Mouse (Mus musculus) cerebellum, adult 11 months (tissue): ENCODE data around the gene Orm3.

Experiments
- DNase-seq: peaks from one replicate; pipeline ENCODE4 v3.0.0; 2022

The Orm3 gene

DNA sequence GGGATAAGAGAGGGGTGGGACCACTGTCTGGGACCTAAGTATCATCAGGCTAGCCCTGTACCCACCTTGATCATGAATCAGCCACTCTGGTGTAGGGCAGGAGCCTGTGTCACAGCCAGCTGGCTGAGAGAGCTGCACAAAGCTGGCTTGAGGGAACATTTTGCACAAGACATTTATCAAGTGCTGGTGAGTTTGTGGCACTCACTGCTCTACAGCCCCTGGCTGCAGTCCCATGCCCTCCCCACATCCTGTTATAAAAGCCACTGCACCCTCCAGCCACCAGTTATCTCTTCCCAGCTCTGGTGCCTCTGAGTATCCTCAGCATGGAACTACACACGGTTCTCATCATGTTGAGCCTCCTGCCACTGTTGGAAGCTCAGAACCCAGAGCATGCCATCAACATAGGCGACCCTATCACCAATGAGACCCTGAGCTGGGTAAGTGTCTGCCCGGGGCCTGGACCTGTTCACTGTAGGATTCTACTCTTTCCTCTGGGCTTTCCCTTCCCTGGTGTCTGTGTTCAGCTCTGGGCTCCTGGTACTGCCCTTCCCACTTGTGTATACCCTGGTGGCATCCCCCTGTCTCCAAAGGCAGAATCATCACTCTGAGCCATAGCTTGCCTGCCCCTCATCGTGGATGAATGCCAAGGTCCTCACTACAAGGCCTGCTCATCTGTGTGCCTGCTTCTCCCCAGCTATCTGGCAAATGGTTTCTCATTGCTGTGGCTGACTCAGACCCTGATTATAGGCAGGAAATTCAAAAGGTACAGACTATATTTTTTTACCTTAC, at the start of gene Orm3:
Gene Orm3 (plus strand): TSS at position 286 of the 789 bp plus-strand sequence.
- DNase-seq, result no peak

DNA sequence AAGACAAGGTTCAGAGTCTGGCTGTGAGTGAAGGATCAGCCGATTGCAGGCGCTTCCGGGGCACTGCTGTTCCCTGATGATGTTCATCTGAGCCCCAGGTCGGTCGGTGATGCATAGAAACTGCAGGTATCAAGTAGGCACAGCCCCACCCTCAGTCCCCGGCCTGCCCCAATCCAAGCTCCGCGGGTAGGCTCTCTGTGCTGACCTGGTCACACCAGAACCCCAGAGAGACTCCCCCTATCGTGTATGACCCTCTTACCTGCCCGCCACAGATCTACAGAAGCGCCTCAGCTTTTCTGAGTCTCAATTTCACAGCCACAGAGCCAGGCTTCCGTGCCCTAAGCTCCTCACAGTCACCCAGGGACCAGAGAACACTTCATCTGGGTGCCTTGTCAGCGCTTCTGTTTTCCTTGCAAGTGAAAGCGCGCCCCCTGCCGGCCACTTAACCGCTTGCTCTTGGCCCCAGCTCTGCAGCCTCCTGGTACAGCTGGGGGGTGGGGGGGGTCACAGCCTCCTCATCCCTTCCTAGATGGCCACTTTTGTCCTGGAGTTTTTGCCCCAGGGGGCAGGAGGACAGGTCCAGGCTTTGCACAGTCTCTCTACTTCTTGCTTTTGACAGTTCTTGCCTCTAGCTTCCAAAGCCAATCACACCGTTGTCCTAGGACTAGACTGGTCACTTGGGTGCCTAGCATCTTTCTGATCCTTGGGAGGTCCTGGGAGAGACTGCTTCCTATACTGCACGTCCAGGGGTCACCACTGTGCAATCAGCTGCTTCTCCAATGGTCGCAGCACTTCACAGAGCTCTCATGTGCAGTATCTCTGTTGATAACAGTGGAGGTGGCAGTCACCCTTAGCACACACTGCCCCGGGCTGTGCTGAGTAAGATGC, 48.5 kb upstream of the Orm3 start:
- DNase-seq, result peak; percentile 90

DNA sequence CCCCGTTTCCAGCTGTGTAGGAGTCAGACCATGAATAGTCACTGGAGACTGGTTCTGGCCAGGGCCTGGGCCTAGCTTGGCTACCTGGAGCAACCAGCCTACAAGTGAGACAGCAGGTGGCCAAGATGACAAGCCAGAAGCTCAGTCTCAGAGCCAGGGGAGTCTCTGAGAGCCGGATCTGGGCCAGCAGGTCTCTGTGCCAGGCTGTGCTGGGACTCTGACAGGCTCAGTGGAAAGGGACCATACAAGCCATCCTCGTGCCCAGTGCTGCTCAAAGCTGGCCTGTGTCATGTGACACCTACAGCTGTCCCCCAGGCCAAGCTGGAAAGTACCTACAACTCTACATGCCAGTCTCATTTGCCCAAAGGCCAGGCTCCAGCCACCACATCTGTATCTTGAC, 47.6 kb upstream of the Orm3 start:
- peak; percentile 55 for DNase-seq

DNA sequence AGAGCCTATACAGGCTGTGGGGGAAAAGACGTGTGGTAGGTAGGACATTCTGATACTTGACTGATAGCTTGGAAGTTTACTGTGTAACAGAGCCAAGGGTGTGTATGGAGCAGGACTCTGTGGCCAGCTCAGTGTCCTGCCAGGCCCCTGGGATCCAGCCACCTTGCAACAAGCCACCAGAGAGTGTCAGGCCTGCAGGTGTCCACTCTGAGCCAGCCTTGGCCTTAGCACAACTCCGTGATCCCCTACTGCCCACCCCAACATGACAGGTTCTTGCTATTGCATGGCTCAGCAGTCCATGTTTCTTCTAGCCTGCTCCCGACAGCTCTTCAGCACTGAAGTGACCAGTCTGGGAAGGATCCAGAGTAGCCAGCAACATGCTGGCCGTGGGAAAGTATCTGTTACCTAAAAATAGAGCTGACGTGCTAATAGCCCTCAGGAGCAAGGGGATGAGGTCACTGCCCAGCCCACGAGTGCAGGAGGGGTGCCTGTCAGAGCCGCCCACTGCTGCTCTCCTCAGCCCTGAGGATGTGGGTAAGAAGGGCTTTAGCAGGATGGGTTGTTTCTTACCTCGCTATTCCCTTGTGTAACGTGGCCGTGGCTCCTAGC, 45.6 kb upstream of the Orm3 start:
- DNase-seq, result no peak

DNA sequence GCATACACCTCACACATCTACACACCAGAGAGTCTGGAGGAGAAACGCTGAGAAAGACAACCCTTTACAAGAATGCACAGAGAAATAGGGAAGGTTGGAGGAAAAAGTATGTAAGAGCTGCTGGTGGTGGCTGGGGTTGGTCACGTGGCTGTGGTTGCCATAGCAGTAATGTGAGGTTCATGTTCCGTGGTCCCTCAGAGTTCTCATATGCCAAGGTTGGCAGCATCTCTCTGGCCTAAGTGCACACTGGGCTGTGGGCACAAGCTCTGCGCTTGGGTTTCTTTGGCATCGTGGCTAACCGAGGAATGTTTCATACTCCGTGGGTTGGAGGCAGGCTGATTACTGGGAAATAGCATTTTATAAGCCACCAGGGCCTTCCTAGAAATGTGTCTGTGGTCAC, 44.5 kb upstream of the Orm3 start:
- DNase-seq, result no peak

DNA sequence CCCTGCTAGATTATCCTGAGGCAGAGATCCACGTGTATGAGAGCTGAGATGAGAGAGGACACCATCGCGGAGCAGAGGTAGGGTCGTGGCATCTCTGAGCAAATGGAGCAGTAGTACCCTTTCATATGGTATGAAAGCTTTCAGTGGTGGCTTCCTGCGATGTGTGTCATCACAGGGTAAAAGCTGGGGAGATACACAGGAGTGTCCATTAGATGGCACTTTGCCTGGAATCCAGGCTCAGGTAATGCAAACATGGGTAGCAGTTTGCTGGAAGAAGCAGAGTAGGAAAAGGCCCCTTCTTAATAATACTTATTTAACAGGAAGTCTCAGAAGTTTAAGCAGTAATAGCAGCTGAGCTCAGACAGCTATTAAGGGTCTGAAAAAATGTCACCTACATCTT, 41.9 kb upstream of the Orm3 start:
- DNase-seq, result no peak

DNA sequence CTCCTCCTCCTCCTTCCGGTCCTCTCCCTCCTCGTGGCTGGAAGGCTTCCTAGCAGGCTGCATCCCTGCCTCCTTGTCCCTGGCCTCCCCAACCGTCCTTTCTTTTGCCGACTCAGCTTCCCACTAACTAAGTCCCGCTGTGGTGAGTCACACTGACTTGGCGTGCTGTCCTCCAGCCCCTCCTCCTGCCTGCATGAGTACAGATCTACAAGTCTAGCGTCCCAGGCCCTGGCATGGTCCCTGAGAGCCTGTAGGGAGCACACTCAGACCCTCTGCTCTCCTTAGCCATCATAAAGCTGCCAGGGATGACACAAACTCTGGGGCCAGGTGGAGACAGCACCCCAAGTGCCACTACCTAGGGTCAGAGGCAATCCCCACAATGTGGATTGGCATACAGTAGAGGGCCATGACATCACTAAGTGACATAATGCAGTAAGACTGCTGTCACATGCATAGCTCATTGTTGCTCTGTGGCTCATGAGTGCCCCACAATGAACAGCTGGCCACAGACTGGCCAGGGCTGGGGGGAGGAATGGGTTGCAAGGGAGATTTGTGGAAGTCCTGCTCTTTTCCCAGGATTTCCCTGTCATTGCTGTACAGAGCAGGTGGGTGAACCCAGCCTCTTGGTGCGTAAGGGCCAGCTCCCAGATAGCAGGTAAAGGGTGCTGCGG, 39.8 kb upstream of the Orm3 start:
- no peak for DNase-seq

DNA sequence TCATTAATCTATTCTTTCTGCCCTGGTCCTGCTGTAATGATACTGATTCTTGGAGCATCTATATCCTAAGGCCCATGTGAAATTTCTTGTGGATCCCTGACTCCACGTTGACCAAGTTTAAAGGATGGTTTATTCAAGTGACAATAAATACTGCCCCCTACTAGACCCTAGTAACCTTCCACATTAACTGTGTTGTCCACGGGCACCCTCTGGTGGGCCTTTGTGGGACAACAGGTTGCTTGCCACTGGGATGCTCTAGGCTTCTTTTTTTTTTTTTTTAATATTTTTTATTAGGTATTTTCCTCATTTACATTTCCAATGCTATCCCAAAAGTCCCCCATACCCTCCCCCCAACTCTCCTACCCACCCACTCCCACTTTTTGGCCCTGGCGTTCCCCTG, 36.4 kb upstream of the Orm3 start:
- DNase-seq, result peak; percentile 46

DNA sequence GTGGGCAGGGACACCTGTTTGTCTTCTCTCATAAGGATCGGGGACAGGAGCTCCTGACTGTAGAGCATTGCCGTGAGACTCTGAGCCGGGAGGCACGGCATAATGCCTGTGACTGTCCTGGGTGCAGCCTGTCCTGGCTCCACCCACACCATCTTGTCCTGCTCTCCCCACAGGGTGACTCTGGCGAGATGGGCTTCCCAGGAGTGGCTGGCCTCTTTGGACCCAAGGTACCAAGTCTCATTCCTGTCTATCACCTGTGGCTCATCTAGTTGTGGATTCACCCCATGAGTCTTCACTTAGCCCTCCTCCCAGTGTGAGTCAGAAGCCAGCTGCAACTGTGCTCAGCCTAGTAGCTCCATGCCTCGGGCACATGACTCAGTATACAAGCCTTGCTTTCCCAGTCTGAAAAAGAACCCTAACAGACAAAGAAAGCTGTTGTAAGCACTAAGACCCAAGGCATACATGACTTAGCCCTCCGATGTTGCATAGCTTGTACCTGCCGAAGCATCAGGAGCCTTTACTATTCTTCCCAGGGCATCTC, 32.6 kb upstream of the Orm3 start:
- DNase-seq, result no peak

DNA sequence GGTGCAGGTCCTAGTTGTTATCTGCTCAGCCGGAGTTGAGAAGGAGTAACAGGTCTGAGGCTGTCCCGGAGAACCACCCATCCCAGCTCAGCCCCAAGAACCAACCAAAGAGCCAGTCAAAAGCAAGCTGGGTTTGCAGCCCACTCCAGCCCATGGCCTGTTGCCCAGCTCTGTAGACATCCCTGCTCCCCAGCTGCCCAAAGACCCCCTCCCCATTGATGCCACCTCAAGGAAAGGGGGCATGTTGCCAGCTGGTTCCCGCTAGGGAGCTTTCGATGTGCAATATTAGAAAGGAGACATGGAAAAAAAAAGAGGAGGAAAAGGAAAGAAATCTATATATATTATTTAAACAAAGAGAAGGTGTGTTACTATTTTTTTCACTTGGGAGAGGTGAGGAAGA, 22.6 kb upstream of the Orm3 start:
- no peak for DNase-seq

DNA sequence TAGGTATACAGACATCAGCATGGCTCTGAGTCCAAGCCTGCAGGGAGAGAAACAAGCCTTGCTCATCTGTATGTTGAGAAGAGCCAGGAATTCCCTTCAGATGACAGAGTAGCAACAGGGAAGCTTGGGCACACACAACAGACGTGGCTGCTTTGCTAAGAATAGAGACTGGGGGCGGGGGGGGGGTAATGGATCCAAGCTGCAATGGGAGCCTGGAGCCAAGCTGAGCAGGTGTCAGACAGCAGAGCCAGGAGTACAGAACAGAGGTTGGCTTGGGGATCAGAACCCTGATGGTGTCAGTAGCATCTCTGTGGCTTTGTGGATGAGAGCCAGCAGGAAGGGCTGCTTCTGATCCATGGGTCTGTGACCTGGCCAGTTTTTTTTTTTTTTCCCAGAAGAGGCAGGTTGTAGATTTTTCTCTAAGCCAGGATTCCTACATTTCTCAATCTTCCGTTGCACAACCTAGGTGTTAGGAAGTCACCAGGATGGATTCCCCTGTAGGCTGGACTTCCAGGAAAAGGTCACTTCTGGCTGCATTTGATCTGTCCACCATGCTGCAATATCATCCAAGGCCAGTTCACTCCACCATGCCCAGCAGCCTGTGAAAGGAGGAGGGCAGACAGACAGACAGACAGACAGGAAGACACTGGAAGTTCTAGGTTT, 17.4 kb upstream of the Orm3 start:
- no peak for DNase-seq

DNA sequence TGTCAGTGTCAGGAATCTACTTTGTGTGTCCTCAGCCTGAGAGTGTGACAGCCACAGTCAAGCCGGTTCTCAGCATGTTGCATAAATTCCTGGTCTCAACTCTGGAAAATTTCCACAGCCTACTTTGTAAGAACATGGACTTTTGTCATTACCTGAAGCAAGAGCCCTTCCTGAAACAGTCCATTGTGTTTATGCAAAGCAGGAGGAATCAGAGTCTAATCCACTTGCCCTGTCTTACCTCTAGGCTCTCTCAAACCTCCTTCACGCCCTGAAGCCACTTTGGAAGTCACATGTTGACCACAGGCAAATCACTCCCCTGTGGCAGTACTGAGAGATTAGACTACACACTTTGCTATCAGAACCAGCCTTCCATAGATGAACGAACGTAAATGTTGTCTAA, 13.5 kb upstream of the Orm3 start:
- DNase-seq, result no peak

DNA sequence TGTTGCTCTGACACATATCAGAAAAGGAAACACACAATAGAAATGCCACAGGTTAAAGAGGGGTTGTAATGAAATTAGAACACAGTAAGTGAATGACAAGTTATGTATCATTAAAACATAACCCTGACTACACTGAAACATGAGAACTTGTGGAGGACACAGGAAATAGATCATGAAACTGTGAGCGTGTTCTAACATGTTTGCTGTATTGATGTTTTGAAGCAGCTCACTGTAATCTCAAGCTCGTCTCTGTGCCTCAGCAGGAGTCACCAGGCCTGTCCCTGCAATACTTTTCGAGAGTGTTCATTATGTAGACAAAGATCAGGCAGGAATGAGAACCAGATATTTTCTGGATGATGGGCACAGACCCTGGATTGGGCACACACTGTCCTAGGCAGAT, 12.4 kb upstream of the Orm3 start:
- DNase-seq, result no peak

DNA sequence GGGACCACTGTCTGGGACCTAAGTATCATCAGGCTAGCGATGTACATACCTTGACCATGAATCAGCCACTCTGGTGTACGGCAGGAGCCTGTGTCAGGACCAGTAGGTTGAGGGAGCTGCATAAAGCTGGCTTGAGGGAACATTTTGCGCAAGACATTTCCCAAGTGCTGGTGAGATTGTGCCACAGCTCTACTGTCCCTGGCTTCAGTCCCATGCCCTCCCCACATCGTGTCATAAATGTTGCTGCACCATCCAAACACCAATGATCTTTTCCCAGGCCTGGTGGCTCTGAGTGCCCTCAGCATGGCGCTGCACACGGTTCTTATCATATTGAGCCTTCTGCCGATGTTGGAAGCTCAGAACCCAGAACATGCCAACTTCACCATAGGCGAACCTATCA, 11.7 kb upstream of the Orm3 start, which contains the start of gene Orm1:
Gene Orm1 (plus strand): TSS at position 266 of the 400 bp plus-strand sequence.
- no peak for DNase-seq

DNA sequence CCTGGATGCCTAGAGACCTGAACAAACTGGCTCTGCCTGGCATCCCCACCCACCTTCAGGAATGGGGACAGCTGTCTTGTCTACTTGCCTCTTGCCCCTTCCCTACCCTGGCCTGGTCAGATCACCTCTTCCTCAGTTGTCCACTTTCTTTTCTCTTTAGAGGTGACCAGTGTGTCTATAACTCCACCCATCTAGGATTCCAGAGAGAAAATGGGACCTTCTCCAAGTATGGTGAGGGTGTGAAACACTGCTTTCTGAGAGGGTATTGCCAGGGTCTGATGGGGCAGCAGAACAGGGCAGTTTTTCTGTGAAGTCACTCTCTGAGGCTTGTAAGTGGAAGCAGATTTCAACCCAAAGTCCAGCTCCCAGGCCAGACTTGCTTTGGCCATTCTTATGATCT, 10.7 kb upstream of the Orm3 start:
- no peak for DNase-seq

DNA sequence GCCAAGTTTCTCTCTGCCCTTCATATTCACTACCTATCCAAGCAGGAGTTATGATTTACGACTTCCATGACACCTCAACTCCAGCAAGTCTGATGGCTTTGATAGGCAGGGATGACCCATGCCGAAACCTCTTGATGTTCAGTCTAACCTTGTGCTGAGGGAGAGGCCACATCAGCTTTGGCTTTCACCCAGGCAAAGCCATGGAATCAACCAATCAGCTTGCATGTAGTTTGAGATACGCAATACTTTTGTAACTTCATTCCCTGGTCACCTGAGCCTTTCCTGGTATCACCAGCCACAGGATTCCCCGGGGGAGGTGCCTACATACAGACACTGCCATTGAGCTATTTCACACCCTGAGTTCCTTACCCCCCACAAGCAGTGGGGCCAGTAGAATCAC, 9.3 kb upstream of the Orm3 start:
- no peak for DNase-seq

DNA sequence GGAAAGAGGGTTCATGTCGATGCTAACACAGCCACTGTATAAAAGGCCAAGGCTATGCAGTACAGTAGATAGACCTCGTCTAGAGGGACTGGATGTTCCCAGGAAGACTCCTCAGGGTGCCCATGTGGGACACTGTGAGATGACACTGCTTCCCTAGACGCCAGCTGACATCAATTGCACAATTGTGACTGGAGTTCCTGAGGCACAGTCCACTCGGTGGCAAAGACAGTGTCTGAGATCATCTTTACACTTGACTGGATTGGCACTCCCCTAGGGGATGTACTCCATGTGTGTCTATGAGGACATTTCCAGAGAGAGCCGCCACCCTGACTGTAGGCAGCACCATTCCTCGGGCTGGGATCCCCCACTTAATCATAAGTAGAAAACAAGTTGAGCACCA, 7.4 kb upstream of the Orm3 start:
- no peak for DNase-seq

DNA sequence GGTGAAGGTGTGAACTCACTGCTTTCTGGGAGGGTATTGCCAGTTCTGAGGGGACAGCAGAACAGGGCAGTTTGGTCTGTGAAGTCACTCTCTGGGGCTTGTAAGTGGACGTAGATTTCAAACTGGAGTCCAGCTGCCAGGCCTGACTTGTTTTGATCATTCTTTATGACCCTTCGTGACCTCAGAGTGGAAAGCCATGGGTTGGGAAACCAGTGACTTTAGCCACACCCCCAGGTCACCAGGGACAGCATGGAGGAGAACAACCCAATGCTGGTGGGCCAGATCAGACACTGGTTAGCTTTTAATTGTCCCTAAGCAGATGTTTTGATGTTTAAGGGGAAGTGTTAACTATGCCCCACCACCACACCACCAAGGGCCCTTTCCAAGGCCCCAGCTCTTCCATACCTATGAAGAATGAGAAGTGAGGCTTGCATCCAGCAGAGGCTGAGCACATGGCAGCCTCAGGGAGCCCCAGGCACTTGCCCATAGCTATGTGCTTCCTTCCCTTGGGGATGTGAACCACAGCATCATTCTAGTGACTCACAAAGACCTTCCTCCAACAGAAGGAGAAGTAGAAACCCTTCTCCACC, 1.1 kb downstream of the Orm3 start:
- no peak for DNase-seq

DNA sequence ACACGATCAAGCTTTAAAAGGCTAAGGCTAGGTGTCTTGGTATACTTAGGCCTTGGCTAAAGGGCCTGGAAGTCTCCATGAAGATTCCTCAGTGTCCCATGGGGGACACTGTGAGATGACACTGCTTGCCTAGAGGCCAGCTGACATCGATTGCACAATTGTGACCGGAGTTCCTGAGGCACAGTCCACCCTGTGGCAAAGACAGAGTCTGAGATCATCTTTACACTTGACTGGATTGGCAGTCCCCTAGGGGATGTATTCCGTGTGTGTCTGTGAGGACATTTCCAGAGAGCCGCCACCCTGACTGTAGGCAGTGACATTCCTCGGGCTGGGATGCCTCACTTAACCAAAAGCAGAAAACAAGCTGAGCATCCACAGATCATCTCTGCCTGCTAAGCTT, 3.9 kb downstream of the Orm3 start:
- DNase-seq, result no peak

DNA sequence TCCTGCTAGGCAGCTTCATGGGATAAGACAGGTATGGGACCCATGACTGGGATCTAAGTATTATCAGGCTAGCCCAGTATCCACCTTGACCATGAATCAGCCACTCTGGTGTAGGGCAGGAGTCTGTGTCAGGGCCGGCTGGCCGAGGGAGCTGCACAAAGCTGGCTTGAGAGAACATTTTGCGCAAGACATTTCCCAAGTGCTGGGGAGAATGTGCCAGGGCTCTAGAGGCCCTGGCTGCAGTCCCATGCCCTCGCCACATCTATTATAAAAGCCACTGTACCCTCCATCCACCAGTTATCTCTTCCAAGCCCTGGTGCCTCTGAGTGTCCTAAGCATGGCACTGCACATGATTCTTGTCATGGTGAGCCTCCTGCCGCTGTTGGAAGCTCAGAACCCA, 6.2 kb downstream of the Orm3 start, which contains the start of gene Orm2:
Gene Orm2 (plus strand): TSS at position 300 of the 400 bp plus-strand sequence.
- no peak for DNase-seq

DNA sequence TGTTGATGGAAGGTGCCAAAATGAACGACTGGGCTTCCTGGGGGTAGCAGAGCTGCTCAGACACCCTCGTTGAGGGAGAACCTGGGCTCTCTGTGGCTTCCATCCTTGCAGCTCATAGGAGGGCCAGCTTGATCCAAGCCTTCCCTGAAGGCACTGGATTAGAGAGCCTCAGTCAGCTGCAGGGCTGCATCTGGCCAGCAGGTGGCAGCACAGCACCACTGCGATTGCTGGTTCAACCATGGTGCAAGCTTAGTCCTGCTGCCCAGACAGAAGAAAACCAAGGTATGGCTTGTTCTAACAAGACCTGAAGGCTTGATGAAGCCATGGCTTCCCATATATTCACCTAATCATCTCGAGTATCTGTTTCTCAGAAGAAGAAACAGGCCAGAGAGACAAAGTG, 12.6 kb downstream of the Orm3 start:
- peak; percentile 59 for DNase-seq

DNA sequence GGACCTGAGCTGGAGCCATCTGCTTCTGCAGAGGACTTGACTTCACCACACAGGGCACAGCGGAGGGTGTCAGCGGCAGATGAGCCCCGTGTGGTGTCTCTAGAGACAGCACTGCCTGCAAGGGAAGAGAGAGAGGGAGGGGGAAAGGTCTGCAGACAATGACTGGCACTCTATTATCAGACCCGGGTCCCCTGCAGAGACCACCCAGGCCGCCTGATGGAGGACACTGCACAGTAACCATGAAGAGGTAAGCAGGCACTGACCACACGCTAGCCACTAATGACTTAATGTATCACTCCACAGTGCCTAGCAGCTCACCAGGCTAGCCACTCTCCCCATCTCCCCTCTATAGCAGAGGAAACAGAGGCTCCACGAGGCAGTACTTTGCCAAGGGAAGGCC, 14.9 kb downstream of the Orm3 start:
- no peak for DNase-seq
